Mouse (Mus musculus) 3T3-L1 (cell line): ENCODE results near the gene Wnt2b.

ENCODE experiments used
- DNase-seq: peaks from one replicate; pipeline ENCODE4 v3.0.0-alpha.2; 2015; ENCODE audit warnings: low read depth, low spot score

The Wnt2b gene

DNA sequence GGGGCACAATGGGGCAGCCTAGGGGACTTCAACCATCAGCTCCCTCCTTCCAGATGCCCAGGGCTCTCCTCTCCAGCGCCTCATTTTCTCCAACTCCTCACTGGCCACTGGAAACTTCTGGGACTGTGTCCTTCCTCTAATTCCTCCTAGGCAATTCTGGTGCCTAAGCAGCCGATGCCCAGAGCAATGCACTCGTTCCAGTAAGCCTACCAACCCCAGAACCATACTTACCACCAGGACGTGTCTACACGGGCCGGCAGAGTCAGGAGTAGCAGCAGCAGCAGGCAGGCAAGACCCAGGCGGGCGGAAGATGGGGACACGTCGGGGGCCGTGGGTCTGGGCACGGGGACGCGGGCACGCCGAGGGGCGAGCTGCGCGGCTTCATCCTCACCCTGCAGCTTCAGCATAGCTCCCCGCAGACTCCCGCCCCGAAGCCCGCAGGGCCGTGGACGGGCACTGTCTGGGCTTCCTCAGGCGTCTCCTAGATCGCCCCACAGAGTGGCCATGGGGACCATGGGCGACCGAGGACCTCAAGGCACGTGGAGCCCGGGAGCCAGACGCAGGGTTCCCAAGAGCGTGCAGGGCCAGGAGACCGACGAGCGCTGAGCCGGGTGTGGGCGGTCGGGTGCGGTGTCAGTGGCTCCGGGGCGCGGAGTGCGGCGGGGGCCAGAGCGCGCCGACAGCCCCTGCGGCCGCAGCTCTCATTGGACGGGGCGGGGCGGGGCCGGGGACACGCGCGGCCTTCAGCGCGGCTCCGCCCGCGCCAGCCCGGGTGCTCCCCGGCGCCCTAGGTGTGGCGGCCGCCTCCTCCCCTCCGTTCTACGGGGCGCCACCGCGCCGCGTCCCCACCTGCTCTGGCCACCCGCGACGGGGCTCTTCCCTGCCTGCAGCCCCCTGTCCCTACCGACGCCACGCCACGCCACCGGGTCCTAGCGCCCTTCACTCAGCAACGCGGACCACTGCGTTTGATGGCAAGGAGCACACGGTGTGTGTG is at the start of gene Wnt2b:
Gene Wnt2b, minus strand, starts transcription at position 856 of the 994 bp plus-strand sequence.
- DNase-seq = no peak

DNA sequence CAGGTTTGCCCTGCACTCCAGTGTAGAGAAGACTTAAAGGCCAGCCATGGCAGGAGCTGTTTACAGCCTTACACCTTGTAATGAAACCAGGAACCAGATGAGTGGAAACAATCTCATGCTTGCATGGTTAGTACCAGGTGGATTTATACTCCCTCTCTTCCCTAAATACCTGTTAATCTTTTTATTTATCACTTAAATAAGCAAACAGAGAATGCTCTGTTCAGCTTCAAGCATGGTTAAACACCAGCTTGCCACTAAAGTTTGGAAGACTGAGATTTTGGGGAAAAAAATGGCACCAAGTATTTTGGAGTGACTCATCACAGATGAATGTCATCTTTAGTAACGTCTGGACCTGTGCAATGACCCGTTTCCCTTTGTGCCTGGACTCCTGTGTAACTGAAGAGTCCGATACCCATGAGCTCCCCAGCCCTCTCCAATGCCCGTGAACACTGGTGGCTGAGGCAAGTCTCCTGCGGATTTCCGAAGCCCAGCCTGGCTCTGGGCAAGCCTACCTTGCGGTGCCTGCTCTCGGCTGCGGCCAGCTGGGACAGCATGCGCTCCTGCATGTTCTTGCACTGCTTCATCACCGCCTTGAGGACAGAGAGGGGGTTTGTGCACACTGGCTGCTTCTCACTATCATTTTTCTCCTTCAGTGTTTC is 49.1 kb upstream of the Wnt2b start:
- DNase-seq = peak; percentile 50

DNA sequence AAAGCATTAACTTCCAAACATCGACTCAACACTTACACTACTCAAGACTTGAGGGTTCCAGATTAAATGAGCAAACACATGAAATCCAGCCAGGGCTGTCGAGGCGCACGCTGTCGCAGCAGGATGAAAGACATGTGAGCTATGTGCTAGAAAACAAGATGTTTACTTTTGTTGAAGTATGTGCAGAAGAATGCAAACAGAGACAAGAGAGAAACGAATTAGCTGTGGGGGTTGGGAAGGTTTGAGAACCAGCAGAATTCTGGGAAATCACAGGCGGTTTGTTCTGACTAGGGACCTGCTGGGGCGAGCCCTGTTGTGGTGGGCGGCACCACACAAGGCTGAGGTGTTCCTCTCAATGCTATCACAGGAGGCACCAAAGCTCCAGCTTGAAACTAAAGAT is 46.3 kb upstream of the Wnt2b start:
- no peak for DNase-seq

DNA sequence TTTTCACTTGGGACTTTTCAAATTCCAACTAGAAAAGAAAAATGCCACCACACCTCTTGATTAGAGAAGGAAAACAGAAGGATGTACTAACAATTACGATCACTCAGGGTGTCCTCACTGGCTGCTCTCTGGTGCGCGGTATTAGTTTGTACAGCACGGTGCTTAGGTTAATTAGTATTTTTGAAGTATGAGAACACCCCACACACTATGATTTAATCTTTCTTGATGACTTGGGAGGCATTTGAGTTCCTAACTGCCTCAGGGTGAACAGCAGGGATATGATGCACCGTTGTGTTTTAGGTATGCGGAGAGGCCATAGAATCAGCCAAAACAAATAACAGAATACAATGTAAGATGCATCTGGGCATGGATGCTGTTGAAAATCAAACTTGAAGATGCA is 44.4 kb upstream of the Wnt2b start:
- no peak for DNase-seq

DNA sequence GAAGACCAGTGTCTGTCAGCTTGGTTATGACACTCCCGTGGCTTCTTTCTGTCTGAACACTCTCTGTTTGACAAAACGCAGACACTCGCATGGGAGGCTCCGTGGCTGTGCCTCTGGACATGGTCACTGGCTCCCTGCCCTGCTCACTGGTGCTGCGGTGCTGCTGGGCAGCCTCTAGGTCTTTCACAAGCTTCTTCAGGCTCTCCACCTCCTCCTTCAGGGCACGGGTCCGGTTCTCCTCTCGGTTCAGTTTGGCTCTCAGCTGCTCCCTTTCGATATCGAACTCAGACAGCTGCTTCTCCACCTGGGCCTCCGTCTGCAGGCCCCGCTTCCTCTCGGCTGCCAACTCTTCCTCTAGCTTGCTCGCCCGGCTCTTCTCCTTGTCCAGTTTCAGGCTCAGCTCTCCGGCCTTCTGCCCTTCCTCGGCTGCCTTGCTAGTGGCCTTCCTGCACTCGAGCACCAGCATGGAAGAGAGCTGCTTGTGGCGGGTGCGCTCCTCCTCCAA is 43.9 kb upstream of the Wnt2b start:
- no peak for DNase-seq

GRCm38 (mm10) chr3:105005011-105005410 is 43.3 kb upstream of the Wnt2b start:
- no peak for DNase-seq

DNA sequence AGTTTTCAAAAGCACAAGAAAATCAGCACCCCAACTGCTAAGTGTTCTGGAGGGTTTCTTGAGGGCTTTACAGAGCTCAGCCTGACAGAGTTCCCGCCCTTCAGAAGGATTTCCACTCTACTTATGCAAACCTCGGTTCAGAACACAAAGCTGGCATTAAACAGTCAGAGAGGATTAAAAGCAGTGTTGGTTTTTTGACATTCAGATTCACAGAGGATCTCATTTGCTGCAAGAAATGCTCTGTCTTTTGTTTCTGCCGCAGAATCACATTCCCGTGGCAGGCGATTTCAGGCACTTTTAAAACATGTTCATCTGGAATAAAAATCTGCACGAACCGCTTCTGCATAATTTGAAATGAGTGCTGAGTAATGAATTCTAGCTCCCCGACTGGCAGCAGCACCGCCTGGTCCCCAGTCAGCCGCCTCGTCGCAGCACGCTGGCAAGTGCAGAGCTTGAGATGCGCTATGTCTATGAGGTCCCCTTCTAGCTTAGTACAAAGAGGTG is 42.3 kb upstream of the Wnt2b start:
- no peak for DNase-seq

DNA sequence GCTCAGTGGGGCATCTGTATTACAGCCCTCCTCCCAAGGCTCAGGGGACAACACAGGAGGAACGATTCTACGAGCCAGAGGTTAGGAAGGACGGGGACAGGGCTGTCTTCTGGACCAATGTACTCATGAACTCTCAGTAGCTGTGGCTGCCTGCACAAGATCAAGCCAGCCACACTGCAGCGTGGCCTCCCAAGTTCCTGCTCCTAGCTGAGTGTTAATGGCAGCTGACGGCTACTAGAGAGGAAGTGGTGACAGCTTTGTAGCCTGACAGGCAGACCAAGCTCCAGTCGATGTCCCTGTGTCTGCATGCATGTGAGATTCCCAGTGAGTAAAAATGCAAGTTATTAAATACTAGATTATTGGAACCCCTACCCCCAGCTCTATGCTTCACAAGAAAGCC is 39.7 kb upstream of the Wnt2b start:
- DNase-seq = no peak

GRCm38 (mm10) chr3:105000561-105000960 is 38.8 kb upstream of the Wnt2b start:
- DNase-seq = peak; percentile 99

- no peak for DNase-seq
Measured at GRCm38 (mm10) chr3:104997563-104997962, 35.8 kb upstream of the Wnt2b start.

DNA sequence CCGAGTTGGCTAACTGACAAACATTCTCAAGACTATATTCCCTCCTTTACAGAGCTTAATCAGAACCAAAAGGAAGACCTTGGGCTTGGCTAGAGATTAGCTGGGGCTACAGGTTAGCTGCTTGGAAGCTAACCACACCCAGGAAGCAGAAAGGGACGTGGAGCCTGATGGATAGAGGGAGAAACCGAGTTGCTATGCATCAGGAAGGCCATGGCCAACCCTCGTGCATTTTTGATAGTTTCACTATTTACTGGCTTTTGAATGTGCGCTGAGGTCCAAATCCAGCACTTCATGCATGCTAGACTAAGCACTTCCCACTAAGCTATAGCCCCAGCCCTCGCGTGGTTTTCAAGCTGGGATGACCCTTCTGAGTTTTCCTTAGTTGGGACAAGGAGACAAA is 34.0 kb upstream of the Wnt2b start:
- peak; percentile 47 for DNase-seq

- DNase-seq = peak; percentile 48
Measured at GRCm38 (mm10) chr3:104994415-104994841, 32.7 kb upstream of the Wnt2b start.

GRCm38 (mm10) chr3:104993800-104994199 is 32.1 kb upstream of the Wnt2b start:
- DNase-seq = peak; percentile 95

DNA sequence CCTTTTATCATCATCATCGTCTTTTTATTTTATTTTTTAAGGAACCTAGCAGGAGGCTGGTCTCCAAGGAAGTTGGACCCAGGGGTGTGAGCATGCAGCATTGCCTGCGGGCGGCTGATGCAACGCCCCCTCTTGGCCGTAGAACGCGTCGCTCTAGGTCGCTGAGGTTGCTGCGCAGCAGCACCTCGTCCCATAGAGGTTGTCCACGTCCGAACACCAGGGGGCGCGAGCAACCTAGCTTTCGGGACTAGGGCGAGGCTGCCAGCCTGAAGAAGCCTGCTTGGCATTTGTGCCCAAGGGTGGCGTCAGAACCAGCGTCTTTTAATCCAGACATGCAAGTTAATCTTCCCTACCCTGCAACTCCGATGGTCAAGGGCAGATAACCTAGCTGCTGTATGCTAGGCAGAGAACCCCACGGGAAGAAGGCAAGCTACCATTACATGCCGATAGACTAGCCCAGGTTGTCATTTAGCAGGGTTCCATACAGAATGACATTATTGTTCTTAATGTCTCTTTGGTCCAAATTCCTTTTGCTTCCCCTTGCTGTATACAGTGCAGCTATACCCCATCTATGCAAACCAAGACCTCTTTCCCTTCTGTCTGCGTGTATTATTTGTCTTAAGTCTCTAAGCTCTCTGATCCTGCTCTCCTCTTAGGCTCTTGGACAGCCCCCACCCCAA is 31.1 kb upstream of the Wnt2b start:
- DNase-seq = peak; percentile 96

GRCm38 (mm10) chr3:104991703-104992102 is 30.0 kb upstream of the Wnt2b start:
- peak; percentile 42 for DNase-seq

- no peak for DNase-seq
Measured at GRCm38 (mm10) chr3:104987884-104988283, 26.2 kb upstream of the Wnt2b start.

DNA sequence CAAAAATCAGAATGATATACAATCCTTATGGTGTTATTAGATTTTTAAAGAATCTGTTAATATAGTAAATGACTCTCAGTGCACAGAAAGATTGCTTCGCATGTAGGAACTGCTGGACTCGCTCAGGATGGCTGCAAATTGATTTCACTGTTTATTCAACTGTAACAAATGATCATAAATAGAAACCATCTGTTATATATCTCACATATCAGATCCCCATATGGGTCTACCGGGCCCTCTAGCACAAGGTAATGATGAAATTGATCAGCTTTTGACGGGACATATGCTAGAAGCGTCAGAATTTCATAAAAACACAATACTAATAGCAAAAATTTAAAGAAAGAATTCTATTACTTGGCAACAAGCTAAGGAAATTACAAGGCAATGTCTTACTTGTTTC is 18.0 kb upstream of the Wnt2b start:
- DNase-seq = no peak

GRCm38 (mm10) chr3:104967548-104968300 is 6.0 kb upstream of the Wnt2b start:
- peak; percentile 87 for DNase-seq

DNA sequence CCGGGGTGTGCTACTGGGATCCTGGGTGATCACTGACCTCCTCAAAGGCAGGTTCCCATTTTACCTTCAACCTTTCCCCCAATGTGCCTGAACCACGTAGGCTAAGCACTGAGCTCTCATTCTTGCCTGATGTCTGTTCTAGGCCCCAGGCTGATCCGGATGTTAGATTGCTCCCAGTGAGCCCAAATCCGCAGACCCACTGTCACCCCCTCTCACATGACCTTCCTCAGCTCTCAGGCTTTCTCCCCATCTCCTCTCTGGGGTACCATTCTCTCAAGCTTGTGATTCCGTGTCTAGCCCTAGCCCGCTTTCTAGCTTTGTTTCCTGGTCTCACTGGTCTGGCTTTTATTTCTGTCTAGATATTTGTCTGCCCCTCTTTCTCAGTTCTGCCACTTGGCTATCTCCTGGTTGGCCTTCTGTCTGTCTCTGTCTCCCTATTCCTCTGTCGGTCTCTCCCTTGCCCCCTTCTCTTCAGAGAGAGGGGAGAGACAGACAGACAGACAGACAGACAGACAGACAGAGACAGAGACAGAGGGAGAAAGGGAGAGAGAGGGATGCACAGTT is 4.4 kb upstream of the Wnt2b start:
- no peak for DNase-seq

- no peak for DNase-seq
Measured at GRCm38 (mm10) chr3:104965070-104965855, 3.5 kb upstream of the Wnt2b start.
